Mouse (Mus musculus): Measurements from ENCODE around the gene Pdzd7.

Pdzd7 gene

GRCm38 (mm10) chr19:45045651-45046050, at the start of gene Pdzd7:
Pdzd7 (minus strand) TSS chr19:45045717.
- no peak for DNase-seq (ENCODE audit: low spot score in 2 of 2)

- DNase-seq (ENCODE audit: low spot score in 2 of 2): peak; percentile 50 to 51
Observed at GRCm38 (mm10) chr19:45081841-45082550, 36.5 kb upstream of the Pdzd7 start.

- peak; percentile 59 to 74 for DNase-seq (ENCODE audit: low spot score in 2 of 2)
Observed at GRCm38 (mm10) chr19:45081279-45081678, 35.8 kb upstream of the Pdzd7 start.

- no peak for DNase-seq (ENCODE audit: low spot score in 2 of 2)
Observed at GRCm38 (mm10) chr19:45080711-45081110, 35.2 kb upstream of the Pdzd7 start.

GRCm38 (mm10) chr19:45079769-45080515, 34.4 kb upstream of the Pdzd7 start:
- DNase-seq (ENCODE audit: low spot score in 2 of 2): peak; percentile 61 to 77

GRCm38 (mm10) chr19:45078971-45079764, 33.7 kb upstream of the Pdzd7 start:
- no peak for DNase-seq (ENCODE audit: low spot score in 2 of 2)

- no peak for DNase-seq (ENCODE audit: low spot score in 2 of 2)
Observed at GRCm38 (mm10) chr19:45077742-45078645, 32.5 kb upstream of the Pdzd7 start.

- DNase-seq (ENCODE audit: low spot score in 2 of 2): peak in 1 of 2 experiments; percentile 38
Observed at GRCm38 (mm10) chr19:45076586-45077510, 31.3 kb upstream of the Pdzd7 start.

- no peak for DNase-seq (ENCODE audit: low spot score in 2 of 2)
Observed at GRCm38 (mm10) chr19:45076036-45076575, 30.6 kb upstream of the Pdzd7 start.

GRCm38 (mm10) chr19:45075323-45076035, 30.0 kb upstream of the Pdzd7 start:
- DNase-seq (ENCODE audit: low spot score in 2 of 2): peak in 1 of 2 experiments; percentile 32

- DNase-seq (ENCODE audit: low spot score in 2 of 2): peak; percentile 95 to 97
Observed at GRCm38 (mm10) chr19:45074580-45075322, 29.2 kb upstream of the Pdzd7 start, which contains the start of gene Kazald1. Kazald1 (plus strand) TSS chr19:45075241.

GRCm38 (mm10) chr19:45073871-45074542, 28.5 kb upstream of the Pdzd7 start:
- peak; percentile 75 to 86 for DNase-seq (ENCODE audit: low spot score in 2 of 2)

GRCm38 (mm10) chr19:45067758-45068510, 22.4 kb upstream of the Pdzd7 start:
- no peak for DNase-seq (ENCODE audit: low spot score in 2 of 2)

GRCm38 (mm10) chr19:45067170-45067569, 21.7 kb upstream of the Pdzd7 start:
- no peak for DNase-seq (ENCODE audit: low spot score in 2 of 2)

GRCm38 (mm10) chr19:45065226-45065625, 19.7 kb upstream of the Pdzd7 start:
- DNase-seq (ENCODE audit: low spot score in 2 of 2): no peak

- peak in 1 of 2 experiments; percentile 60 for DNase-seq (ENCODE audit: low spot score in 2 of 2)
Observed at GRCm38 (mm10) chr19:45063565-45064292, 18.2 kb upstream of the Pdzd7 start.

Data from right cerebral cortex, adult 2 months (tissue).